Mouse (Mus musculus) forebrain, embryonic 12.5 days (tissue): Measurements from ENCODE around the gene Gm20388. TPM values are rescaled to one million over a fixed set of nuclear protein-coding genes. Genes with fewer than 3 reads are reported as not detected.
"Not testable (repeated sequence)": the region's sequence is repeated elsewhere in the genome, so short reads cannot be mapped to it uniquely, and the experiment has no call there.

ENCODE experiments used
- ATAC-seq: fragments of 200-750 bp; cut with Nextera tagmentation; 2 replicates; pipeline ENCODE4 v1.8.0; 2017; ENCODE audit warnings: moderate TSS enrichment; ENCODE audit not compliant: low FRiP score
- H3K27ac ChIP-seq: fragments of 300-500 bp; sonication (generic); 2 replicates; pipeline ENCODE4 v1.5.1; 2016; ENCODE audit warnings: mild to moderate bottlenecking
- H3K27me3 ChIP-seq: fragments of 300-500 bp; sonication (generic); 2 replicates; pipeline ENCODE4 v1.6.1; 2016; ENCODE audit warnings: mild to moderate bottlenecking
- H3K36me3 ChIP-seq: fragments of 300-500 bp; sonication (generic); replicated peaks from 2 replicates; pipeline ENCODE4 v1.6.1; 2016; ENCODE audit warnings: mild to moderate bottlenecking
- H3K4me1 ChIP-seq: fragments of 300-500 bp; sonication (generic); 2 replicates; pipeline ENCODE4 v1.6.1; 2016
- H3K4me2 ChIP-seq: fragments of 300-500 bp; sonication (generic); 2 replicates; pipeline ENCODE4 v1.6.1; 2016; ENCODE audit warnings: mild to moderate bottlenecking, moderate library complexity
- H3K4me3 ChIP-seq: fragments of 300-500 bp; sonication (generic); replicated peaks from 2 replicates; pipeline ENCODE4 v1.5.1; 2016; ENCODE audit warnings: mild to moderate bottlenecking
- H3K9ac ChIP-seq: fragments of 300-500 bp; sonication (generic); 2 replicates; pipeline ENCODE4 v1.6.1; 2016; ENCODE audit warnings: mild to moderate bottlenecking
- H3K9me3 ChIP-seq: fragments of 300-500 bp; sonication (generic); 2 replicates; pipeline ENCODE4 v1.6.1; 2016
- WGBS: fragments of 180-500 bp; shearing (Covaris S2); methylation state at CpG from one replicate; pipeline ENCODE4 v1.1.7; 2016; 5-methylcytosine and 5-hydroxymethylcytosine counted together
- polyA plus RNA-seq: library from polyadenylated mRNA; unstranded; fragments of >200 nt; fragmentation: Nextera tagmentation; extraction: Ambion mirVana; gene quantifications from 2 replicates; pipeline ENCODE4 v1.2.1, GENCODE M21; 2016

Gene Gm20388
- polyA plus RNA-seq, 1 experiment from 2014 or later: not detected

DNA sequence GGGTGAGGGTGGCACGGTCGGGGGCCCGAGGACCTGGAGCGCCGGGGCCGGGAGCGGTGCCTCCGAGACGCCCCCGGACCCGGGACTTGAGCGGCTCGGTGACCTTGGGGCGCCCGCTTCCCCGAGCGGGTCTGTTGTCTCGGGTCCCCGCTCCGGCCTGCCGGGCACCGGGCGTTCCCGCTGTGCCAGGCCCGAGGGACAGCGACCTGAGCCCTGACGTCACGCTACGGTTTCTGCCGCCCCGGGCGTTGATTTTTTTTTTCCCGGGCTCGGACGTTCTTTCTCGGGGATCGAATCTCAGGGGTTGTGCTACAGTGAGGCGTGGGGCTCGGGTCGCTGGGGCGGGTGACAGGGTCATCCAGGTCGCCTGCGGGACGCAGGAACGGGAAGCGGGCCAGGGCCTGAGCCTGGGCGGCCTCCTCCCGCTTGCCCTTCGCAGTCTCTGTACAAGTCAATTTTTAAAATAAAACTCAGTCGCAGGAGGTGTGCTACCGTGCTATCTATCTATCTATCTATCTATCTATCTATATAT lies 757.8 kb downstream of the Gm20388 start, which contains the start of gene Emc8:
TSS of gene Emc8 (minus strand) at position 200 of the 532 bp plus-strand sequence.
- Histone ChIP-seq H3K36me3 (peaks cover 38% of the 10 kb centered on the region), H3K9me3 (no peaks in the 10 kb centered on the region), H3K4me3 (peak within 1 kb of the TSS; percentile 94), H3K9ac (peak within 1 kb of the TSS; percentile 96), H3K27ac (peak within 1 kb of the TSS; percentile 88), H3K4me2 (peak within 1 kb of the TSS; percentile 83), H3K27me3 (no peaks in the 10 kb centered on the region), H3K4me1 (peaks cover 51% of the 10 kb centered on the region)
- 1% methylated on average over 51 of the region's 51 CpGs for WGBS
- ATAC-seq: no peak

DNA sequence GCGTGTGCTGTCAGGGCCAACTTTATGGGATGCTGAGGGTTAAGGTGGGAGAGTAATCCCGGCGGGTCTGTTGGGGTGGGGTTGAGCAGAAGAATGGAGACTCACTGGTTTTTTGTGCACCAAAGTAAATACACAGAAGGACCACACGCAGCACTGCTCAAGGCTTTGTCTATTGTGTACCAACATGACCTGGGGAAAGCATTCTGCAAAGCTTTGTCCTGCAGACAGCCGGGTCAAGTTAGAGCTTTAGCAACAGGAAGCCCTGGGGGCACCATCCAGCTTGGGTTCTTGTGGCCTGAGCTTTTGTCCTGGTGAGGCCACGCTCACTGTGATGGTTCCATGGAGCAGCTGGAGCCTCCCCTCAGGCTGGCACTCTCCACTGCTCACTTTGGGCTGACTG lies 761.1 kb downstream of the Gm20388 start:
- H3K27ac ChIP-seq: no peak overlapping the region
- H3K9ac ChIP-seq: no peak overlapping the region
- H3K4me2 ChIP-seq: no peak overlapping the region
- H3K36me3 ChIP-seq: peaks cover 55% of the 10 kb centered on the region
- no peak overlapping the region for H3K4me3 ChIP-seq
- WGBS: 54% methylated on average over 6 of the region's 6 CpGs
- ATAC-seq: no peak
- no peaks in the 10 kb centered on the region for H3K9me3 ChIP-seq
- H3K4me1 ChIP-seq: peaks cover 27% of the 10 kb centered on the region
- H3K27me3 ChIP-seq: no peaks in the 10 kb centered on the region

DNA sequence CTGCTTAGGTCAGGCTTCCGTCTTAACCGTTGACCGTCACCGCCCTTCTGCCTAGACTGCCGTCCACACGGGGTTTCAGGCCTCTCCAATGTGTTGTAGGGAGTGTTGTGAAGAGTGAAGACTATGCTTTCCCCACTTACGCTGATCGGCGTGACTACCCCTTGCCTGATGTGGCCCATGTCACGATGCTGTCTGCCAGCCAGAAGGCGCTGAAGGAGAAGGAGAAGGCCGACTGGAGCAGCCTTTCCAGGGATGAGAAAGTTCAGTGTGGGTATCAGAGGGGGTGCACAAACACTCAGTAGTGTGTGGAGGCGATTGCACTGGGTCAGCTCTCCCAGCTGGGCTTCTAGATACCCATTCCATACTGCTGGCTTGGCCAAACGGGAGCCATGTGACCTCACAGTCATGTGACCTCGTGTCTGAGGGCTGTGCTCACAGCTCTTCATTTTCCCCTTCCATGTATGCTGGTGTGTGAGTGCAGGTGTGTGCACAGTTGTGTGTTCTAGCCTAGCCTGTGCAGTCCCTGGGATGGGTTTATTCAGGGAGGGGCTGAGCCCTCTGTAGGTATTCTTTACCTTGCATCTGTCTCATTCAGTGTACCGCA lies 762.1 kb downstream of the Gm20388 start:
- H3K4me3 ChIP-seq: no peak overlapping the region
- no peak overlapping the region for H3K9ac ChIP-seq
- peaks cover 22% of the 10 kb centered on the region for H3K4me1 ChIP-seq
- no peak overlapping the region for H3K27ac ChIP-seq
- H3K36me3 ChIP-seq: peaks cover 55% of the 10 kb centered on the region
- 91% methylated on average over 15 of the region's 16 CpGs for WGBS
- H3K4me2 ChIP-seq: no peak overlapping the region
- no peaks in the 10 kb centered on the region for H3K27me3 ChIP-seq
- no peak for ATAC-seq
- no peaks in the 10 kb centered on the region for H3K9me3 ChIP-seq

DNA sequence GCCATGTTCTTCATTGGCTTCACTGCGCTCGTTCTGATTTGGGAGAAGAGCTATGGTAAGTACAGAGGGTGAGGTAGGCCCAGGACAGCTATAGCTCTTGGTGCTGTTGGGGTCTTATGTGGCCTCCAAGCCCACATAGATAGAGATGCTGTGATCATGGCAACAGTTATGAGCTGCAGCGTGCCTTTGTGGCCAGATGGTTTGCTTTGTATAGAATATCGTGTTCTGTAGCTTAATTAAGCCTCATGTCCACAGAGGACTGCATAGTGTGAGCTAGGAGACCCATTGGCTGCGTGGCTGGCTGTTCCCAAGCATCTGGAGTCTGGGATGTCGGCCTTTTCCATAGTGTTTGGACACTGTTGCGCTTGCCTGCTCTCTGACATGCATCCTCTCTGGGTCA lies 762.7 kb downstream of the Gm20388 start:
- no peak overlapping the region for H3K4me3 ChIP-seq
- no peaks in the 10 kb centered on the region for H3K9me3 ChIP-seq
- H3K27me3 ChIP-seq: no peaks in the 10 kb centered on the region
- H3K4me2 ChIP-seq: no peak overlapping the region
- 98% methylated on average over 7 of the region's 7 CpGs for WGBS
- no peak for ATAC-seq
- peaks cover 22% of the 10 kb centered on the region for H3K4me1 ChIP-seq
- no peak overlapping the region for H3K9ac ChIP-seq
- peaks cover 55% of the 10 kb centered on the region for H3K36me3 ChIP-seq
- H3K27ac ChIP-seq: no peak overlapping the region

DNA sequence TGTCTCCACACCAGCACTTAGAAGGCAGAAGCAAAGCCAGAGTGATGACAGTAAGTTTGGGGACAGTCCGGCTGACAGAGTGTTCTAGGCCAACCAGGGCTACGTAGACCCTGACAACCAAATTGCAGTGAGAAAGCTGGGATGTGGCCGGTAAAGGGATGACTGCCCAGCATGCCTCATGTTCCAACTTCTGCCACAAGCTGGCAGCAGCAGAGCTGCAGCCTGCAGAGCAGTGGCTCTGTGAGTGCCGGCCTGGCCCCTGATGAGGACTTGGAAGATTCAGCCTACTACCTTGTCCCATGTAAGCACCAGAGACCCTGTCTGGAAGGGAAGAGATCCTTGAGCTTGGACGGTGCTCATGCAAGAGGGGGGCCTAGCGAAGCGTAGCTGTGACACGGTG lies 765.1 kb downstream of the Gm20388 start:
- Histone ChIP-seq H3K4me2 (no peak overlapping the region), H3K4me3 (no peak overlapping the region), H3K27me3 (no peaks in the 10 kb centered on the region), H3K9me3 (no peaks in the 10 kb centered on the region), H3K27ac (no peak overlapping the region), H3K4me1 (peaks cover 10% of the 10 kb centered on the region), H3K36me3 (peaks cover 45% of the 10 kb centered on the region), H3K9ac (no peak overlapping the region)
- 77% methylated on average over 8 of the region's 8 CpGs for WGBS
- ATAC-seq: no peak

DNA sequence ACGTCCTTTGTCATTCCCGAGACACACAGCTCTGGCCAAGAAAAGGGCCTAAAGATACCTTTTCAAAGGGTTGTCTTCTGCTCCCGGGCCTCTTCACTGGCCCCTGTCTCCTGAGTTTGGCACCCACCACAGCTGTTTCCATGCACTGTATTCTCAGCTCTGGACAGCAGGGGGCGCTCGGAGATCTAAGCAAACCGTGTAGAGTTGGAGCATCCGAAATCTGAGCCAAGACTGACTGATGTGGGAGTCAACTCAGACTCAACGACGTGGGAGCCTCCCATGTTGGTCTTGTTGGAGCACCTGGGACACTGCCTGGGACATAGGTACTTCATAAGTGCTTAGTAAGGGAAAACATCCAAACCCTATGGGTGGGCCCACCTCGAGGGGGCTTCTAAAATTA lies 767.8 kb downstream of the Gm20388 start:
- no peaks in the 10 kb centered on the region for H3K27me3 ChIP-seq
- H3K27ac ChIP-seq: no peak overlapping the region
- no peaks in the 10 kb centered on the region for H3K9me3 ChIP-seq
- H3K4me3 ChIP-seq: no peak overlapping the region
- H3K4me1 ChIP-seq: no peaks in the 10 kb centered on the region
- WGBS: 15% methylated on average over 10 of the region's 10 CpGs
- H3K4me2 ChIP-seq: no peak overlapping the region
- H3K36me3 ChIP-seq: peaks cover 17% of the 10 kb centered on the region
- H3K9ac ChIP-seq: no peak overlapping the region
- ATAC-seq: no peak

DNA sequence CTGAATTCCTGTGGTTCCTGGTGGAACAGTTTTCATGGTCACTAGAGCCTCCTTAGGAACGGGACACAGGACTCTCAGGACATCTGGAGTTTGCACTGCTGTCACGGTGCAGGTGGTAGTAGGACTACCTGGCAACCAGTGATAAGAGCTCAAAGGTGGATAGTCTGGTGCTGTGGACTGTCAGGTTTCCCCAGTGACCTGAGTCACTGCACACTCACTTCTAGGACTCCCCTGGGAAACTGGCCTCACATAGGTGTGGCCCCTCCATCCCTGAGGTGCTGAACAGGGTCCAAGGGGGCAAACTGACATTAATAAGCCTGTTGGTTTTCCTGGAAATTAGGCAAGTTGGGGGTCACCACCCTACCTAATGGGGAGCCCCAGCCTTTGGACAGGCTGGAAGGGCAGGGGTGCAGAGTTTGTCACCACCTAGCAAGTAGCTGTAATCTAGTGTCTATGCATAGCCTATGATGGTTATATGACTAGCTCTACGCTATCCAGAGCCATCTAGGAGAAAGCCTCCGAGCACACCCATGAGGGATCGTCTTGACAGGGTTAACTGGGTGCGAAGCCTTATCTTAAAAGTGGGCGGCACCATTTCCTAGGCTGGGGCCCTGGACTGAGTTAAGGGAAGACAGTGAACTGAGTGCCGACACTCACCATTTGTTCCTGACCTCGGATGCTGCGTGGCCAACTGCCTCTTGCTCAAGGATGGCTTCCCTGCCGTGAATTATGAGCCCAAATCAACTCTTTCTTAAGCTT lies 769.2 kb downstream of the Gm20388 start:
- peaks cover 8% of the 10 kb centered on the region for H3K36me3 ChIP-seq
- no peak for ATAC-seq
- WGBS: 81% methylated on average over 11 of the region's 11 CpGs

DNA sequence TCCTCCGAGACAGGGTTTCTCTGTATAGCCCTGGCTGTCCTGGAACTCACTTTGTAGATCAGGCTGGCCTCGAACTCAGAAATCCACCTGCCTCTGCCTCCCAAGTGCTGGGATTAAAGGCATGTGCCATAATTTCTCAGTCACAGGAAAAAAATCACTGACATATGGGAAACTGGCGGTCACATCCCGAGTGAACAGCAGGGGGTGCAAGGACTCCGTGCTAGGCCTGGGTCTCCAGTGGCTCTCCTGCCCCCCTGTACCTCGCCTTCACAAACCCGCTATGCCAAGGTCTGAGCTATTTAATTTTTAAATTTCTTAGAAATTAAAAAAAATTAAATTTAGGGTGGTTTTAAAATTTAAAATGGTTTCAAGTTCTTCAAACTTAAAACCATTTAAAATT lies 769.8 kb downstream of the Gm20388 start:
- not testable (repeated sequence) for H3K36me3 ChIP-seq, H3K27ac ChIP-seq, H3K4me1 ChIP-seq, H3K9ac ChIP-seq, H3K4me2 ChIP-seq, H3K9me3 ChIP-seq, ATAC-seq, H3K27me3 ChIP-seq, H3K4me3 ChIP-seq
- WGBS: 70% methylated on average over 7 of the region's 7 CpGs

More for the DNA sequence above, 769.2 kb downstream of the Gm20388 start:
- Histone ChIP-seq H3K27me3 (no peaks in the 10 kb centered on the region), H3K4me1 (no peaks in the 10 kb centered on the region), H3K4me2 (no peak overlapping the region), H3K9me3 (no peaks in the 10 kb centered on the region), H3K27ac (no peak overlapping the region), H3K4me3 (no peak overlapping the region), H3K9ac (no peak overlapping the region)

DNA sequence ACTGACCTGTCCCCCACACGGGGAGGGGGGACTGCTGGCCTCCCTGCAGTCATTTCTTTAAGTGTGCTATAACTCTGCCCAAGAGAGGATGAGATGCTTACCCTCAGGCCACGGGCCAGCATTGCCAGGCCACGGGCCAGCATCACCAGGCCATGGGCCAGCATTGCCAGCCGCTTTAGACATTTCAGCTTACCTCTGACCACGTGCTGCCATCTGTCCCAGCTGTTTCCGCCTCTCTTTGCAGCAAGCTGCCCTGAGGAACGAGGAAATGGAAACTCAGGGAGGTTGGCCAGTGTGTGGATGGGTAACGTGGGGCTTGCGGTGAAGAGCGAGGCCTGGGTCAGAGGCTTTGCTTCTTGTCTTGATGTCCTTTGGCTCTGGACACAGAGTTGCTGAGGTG lies 770.5 kb downstream of the Gm20388 start:
- no peaks in the 10 kb centered on the region for H3K4me1 ChIP-seq
- no peaks in the 10 kb centered on the region for H3K9me3 ChIP-seq
- 83% methylated on average over 10 of the region's 10 CpGs for WGBS
- no peak overlapping the region for H3K4me2 ChIP-seq
- no peaks in the 10 kb centered on the region for H3K36me3 ChIP-seq
- H3K27me3 ChIP-seq: peaks cover 4% of the 10 kb centered on the region; the same call in 1 of the 2 replicates
- no peak overlapping the region for H3K27ac ChIP-seq
- ATAC-seq: no peak
- no peak overlapping the region for H3K9ac ChIP-seq
- no peak overlapping the region for H3K4me3 ChIP-seq

DNA sequence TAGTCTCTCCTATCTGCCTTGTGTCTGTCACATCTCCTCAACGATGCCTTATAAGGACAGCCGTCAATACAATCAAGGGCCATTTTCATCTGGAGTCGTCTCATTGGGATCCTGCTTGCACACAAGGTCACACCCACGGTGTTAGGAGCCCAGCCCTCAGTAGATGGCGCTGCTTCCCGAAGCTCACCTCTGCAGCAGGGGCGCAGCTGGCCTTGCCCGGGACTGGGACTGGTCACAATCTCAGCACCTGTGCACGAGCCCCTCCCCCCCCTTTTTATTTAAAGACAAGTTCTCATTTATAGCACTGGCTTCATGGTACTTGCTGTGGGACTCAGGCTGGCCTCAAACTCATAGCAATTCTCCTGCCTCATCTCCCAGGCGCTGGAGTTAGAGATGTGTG lies 773.0 kb downstream of the Gm20388 start:
- 14% methylated on average over 10 of the region's 10 CpGs for WGBS
- Histone ChIP-seq H3K27ac (no peak overlapping the region), H3K4me1 (no peaks in the 10 kb centered on the region), H3K4me3 (no peak overlapping the region), H3K9me3 (no peaks in the 10 kb centered on the region), H3K9ac (no peak overlapping the region), H3K4me2 (no peak overlapping the region), H3K36me3 (no peaks in the 10 kb centered on the region), H3K27me3 (peaks cover 12% of the 10 kb centered on the region; the same call in 1 of the 2 replicates)
- ATAC-seq: no peak

DNA sequence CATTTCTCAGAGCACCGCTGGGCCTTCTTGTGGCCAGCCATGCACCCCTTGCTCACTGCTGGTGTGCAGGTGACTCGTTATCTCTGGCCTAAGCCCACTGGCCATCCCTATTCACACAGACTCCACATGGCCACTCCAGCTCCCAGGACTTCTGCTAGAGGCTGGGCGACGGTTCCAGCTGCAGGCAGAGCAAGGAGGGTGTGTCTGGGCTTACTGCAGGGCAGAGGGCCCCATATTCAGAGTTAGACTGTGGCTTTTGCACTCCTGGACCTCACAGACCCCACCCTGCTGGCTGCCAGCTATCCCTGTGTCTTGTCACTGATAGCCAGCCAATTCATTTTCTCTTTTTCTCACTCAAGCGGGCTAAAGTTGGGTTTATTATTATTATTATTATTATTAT lies 773.4 kb downstream of the Gm20388 start:
- Histone ChIP-seq H3K4me1 (no peaks in the 10 kb centered on the region), H3K9me3 (no peaks in the 10 kb centered on the region), H3K9ac (no peak overlapping the region), H3K4me2 (no peak overlapping the region), H3K4me3 (no peak overlapping the region), H3K36me3 (no peaks in the 10 kb centered on the region), H3K27ac (no peak overlapping the region), H3K27me3 (peaks cover 12% of the 10 kb centered on the region; the same call in 1 of the 2 replicates)
- 56% methylated on average over 5 of the region's 5 CpGs for WGBS
- no peak for ATAC-seq

DNA sequence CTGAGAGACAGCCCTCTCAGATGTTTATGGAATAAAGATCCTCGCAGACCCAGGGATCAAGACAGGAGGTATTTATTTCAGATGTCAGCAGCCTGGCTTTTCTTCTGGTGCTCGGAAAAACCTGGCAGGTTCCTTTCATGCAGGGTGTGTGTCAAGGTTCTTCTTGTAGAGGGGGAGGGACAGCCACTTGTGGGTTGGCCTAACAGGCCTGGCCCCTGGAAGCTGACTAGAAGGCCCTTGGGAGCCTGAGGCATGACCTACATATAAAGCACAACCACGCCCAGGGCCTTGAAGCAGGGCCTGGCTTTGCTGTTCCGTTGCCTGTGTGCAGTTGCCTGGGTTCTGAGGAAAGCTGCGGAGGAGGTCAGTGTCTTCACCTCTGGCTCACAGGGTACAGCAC lies 774.5 kb downstream of the Gm20388 start:
- ATAC-seq: no peak
- no peak overlapping the region for H3K27ac ChIP-seq
- H3K4me1 ChIP-seq: no peaks in the 10 kb centered on the region
- H3K9ac ChIP-seq: no peak overlapping the region
- no peaks in the 10 kb centered on the region for H3K36me3 ChIP-seq
- peaks cover 12% of the 10 kb centered on the region; the same call in 1 of the 2 replicates for H3K27me3 ChIP-seq
- no peaks in the 10 kb centered on the region for H3K9me3 ChIP-seq
- 80% methylated on average over 5 of the region's 5 CpGs for WGBS
- no peak overlapping the region for H3K4me3 ChIP-seq
- H3K4me2 ChIP-seq: no peak overlapping the region
